Mouse (Mus musculus): Measurements from ENCODE around the gene Slc29a1.

DNA sequence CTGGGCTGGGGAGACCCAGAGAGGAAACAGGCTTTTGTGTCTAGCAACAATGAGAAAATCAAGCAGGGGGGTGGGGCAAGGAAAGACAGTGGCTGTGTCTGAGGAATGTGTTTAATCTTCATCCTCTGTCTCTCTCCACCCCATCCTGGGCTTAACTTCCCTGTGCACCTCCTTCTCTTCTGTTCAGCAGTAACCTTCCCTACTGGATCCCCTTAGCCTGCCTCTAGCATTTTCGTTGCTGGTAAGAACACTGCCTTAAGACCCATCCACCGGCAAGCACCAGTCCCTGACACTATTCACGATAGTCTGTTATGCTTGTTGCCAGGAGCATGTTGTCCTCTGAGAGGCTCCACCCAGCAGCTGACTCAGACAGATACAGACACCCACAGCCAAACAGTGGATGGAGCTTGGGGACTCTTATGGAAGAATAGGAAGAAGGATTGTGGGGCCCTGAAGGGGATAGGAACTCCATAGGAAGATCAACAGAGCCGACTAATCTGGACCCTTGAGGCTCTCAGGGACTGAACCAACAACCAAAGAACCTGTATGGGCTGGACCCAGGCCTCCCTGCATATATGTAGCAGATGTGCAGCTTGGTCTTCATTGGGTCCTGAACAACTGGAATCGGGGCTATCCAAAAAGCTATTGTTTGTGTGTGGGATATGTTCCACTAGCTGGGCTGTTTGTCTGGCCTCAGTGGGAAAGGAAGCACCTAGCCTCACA lies 10.9 kb upstream of the Slc29a1 start:
- TF ChIP-seq CTCF (IDR thresholded peaks at IDR 0.05; ENCODE audit: extremely low read depth, insufficient read depth, low read length) (no peak), POLR2A (IDR thresholded peaks at IDR 0.05; ENCODE audit: extremely low read depth, insufficient read depth, low read length) (no peak)
